8 mouse cellular contexts compared by ENCODE assay signal in genomic region chr6:38434055-38435023, GRCm38 (mm10). TPM values are rescaled to one million over a fixed set of nuclear protein-coding genes. Genes with fewer than 3 reads are reported as not detected.
DNase-seq lines count a peak whose midpoint lies in the region; ATAC-seq and TF ChIP-seq lines count a peak whose summit lies in the region.

No protein-coding gene starts in this region.

- peak overlapping the region; percentile 72 for H3K9ac ChIP-seq in CH12.LX (ENCODE audit: insufficient read depth, low read depth)
- peak overlapping the region; percentile 82 for H3K9ac ChIP-seq in heart, embryonic 15.5 days
- peak overlapping the region; percentile 97 for H3K9ac ChIP-seq in liver, embryonic 12.5 days
- H3K9ac ChIP-seq in stomach, embryonic 15.5 days: peak overlapping the region; percentile 87

- H3K27ac ChIP-seq in CH12.LX (ENCODE audit: insufficient read depth, low read depth): peak overlapping the region; percentile 79
- H3K27ac ChIP-seq in heart, embryonic 15.5 days: peak overlapping the region; percentile 97
- peak overlapping the region; percentile 97 for H3K27ac ChIP-seq in liver, embryonic 12.5 days
- H3K27ac ChIP-seq in stomach, embryonic 15.5 days: peak overlapping the region; percentile 98

- no peaks in the 10 kb centered on the region for H3K9me3 ChIP-seq in CH12.LX (replicated peaks; ENCODE audit: low read length)
- no peaks in the 10 kb centered on the region for H3K9me3 ChIP-seq in heart, embryonic 15.5 days (replicated peaks)
- H3K9me3 ChIP-seq in liver, embryonic 12.5 days (replicated peaks): no peaks in the 10 kb centered on the region
- H3K9me3 ChIP-seq in stomach, embryonic 15.5 days: no peaks in the 10 kb centered on the region

- no peaks in the 10 kb centered on the region for H3K36me3 ChIP-seq in CH12.LX (replicated peaks in 1 of 2; ENCODE audit: control insufficient read depth in 1 of 2, insufficient read depth in 1 of 2, low read length in 1 of 2)
- no peaks in the 10 kb centered on the region for H3K36me3 ChIP-seq in heart, embryonic 15.5 days
- H3K36me3 ChIP-seq in liver, embryonic 12.5 days: no peaks in the 10 kb centered on the region
- no peaks in the 10 kb centered on the region for H3K36me3 ChIP-seq in stomach, embryonic 15.5 days

- H3K4me2 ChIP-seq in CH12.LX (ENCODE audit: insufficient read depth, low read depth, poor library complexity, severe bottlenecking): peak overlapping the region; percentile 95
- peak overlapping the region; percentile 73 for H3K4me2 ChIP-seq in heart, embryonic 15.5 days
- H3K4me2 ChIP-seq in liver, embryonic 12.5 days: peak overlapping the region; percentile 88
- H3K4me2 ChIP-seq in stomach, embryonic 15.5 days: peak overlapping the region; percentile 83

- dilution Hi-C loops in CH12.LX (cut with MboI; ENCODE audit: extremely low pct_ligation_motif_present, extremely low pct_unique_long_range_greater_than_20kb, low sequenced_read_pairs): no loop called here

- no peak for TF ChIP-seq RAD21 in CH12.LX (IDR thresholded peaks at IDR 0.05; ENCODE audit: low read depth, low read length)

- no peaks in the 10 kb centered on the region for H3K27me3 ChIP-seq in CH12.LX (replicated peaks)
- H3K27me3 ChIP-seq in heart, embryonic 15.5 days: no peaks in the 10 kb centered on the region
- no peaks in the 10 kb centered on the region for H3K27me3 ChIP-seq in liver, embryonic 12.5 days (replicated peaks)
- no peaks in the 10 kb centered on the region for H3K27me3 ChIP-seq in stomach, embryonic 15.5 days (replicated peaks)

- peaks cover 0 to 10% of the 10 kb centered on the region in 2 experiments; a peak in 2 of 4 replicates for H3K4me1 ChIP-seq in CH12.LX (ENCODE audit: control insufficient read depth in 1 of 2, insufficient read depth in 2 of 2)
- H3K4me1 ChIP-seq in heart, embryonic 15.5 days (replicated peaks): peaks cover 10% of the 10 kb centered on the region
- peaks cover 28% of the 10 kb centered on the region for H3K4me1 ChIP-seq in liver, embryonic 12.5 days
- H3K4me1 ChIP-seq in stomach, embryonic 15.5 days: 0 out of 2 replicates have a peak, but pooled peaks cover 2% of the 10 kb centered on the region

- peak overlapping the region; percentile 85 to 97 (median 91) for H3K4me3 ChIP-seq in CH12.LX (replicated peaks in 1 of 3; ENCODE audit: low read depth in 2 of 3, low read length in 2 of 3, poor library complexity in 1 of 3)
- H3K4me3 ChIP-seq in heart, embryonic 15.5 days: peak overlapping the region; percentile 82
- H3K4me3 ChIP-seq in liver, embryonic 12.5 days: peak overlapping the region; percentile 99
- H3K4me3 ChIP-seq in stomach, embryonic 15.5 days (replicated peaks): peak overlapping the region; percentile 86

- no peak for TF ChIP-seq CTCF in CH12.LX (conservative IDR thresholded peaks at IDR 0.05 in 1 of 2, IDR thresholded peaks at IDR 0.05 in 1 of 2; ENCODE audit: low read depth in 2 of 2, low read length in 2 of 2)

- ATAC-seq in erythroid progenitor cell, adult 5-6 weeks (replicated peaks; ENCODE audit: low FRiP score, poor library complexity, severe bottlenecking): peak; percentile 52
- ATAC-seq in heart, embryonic 15.5 days (replicated peaks; ENCODE audit: insufficient number of reproducible peaks, insufficient read depth, low FRiP score, low read depth): peak; percentile 71
- ATAC-seq in liver, embryonic 12.5 days: peak; percentile 68
- ATAC-seq in stomach, embryonic 15.5 days (ENCODE audit: insufficient read depth, low FRiP score, low read depth): peak; percentile 51

- no peak for TF ChIP-seq POLR2A in CH12.LX (IDR thresholded peaks at IDR 0.05; ENCODE audit: low read depth, low read length)

- H3K79me2 ChIP-seq in CH12.LX (replicated peaks; ENCODE audit: control insufficient read depth, extremely low read depth, insufficient read depth, poor library complexity, severe bottlenecking): peaks cover 15% of the 10 kb centered on the region; the same call in 1 of the 2 replicates

- WGBS in heart, embryonic 15.5 days: 1% methylated on average over 89 of the region's 118 CpGs
- under 1% methylated on average over 96 of the region's 118 CpGs for WGBS in liver, embryonic 12.5 days (ENCODE audit: insufficient replicate concordance)
- under 1% methylated on average over 84 of the region's 118 CpGs for WGBS in stomach, embryonic 15.5 days

- DNase-seq in CH12.LX (ENCODE audit: extremely low read depth): peak; percentile 54
- peak; percentile 33 for DNase-seq in c-Kit-negative CD71-positive TER-119-positive erythroid progenitor cells, embryonic 14.5 days (ENCODE audit: low read depth, low spot score)
- DNase-seq in kidney, postnatal 25 days: peak; percentile 46 to 75
- DNase-seq in neural tube, embryonic 10.5 days (ENCODE audit: extremely low spot score, low spot score): peak; percentile 71

- in situ Hi-C loops in CH12.LX (cut with MboI; ENCODE audit: low pct_ligation_motif_present, low pct_unique_long_range_greater_than_20kb, low sequenced_read_pairs): no loop called here

- TF ChIP-seq EP300 in CH12.LX (IDR thresholded peaks at IDR 0.05; ENCODE audit: low read length): no peak

TF ChIP-seq in CH12.LX, 34 proteins besides CTCF, POLR2A, EP300 and RAD21:
- TF ChIP-seq BHLHE40 (IDR thresholded peaks at IDR 0.05; ENCODE audit: low read depth, low read length) (no peak), TCF12 (IDR thresholded peaks at IDR 0.05; ENCODE audit: low read depth, low read length) (no peak), SIN3A (IDR thresholded peaks at IDR 0.05; ENCODE audit: low read length) (peak; percentile 73), MAX (IDR thresholded peaks at IDR 0.05; ENCODE audit: low read length) (no peak), CHD1 (IDR thresholded peaks at IDR 0.05; ENCODE audit: low read depth, low read length) (no peak), MEF2A (IDR thresholded peaks at IDR 0.05; ENCODE audit: borderline replicate concordance, low read depth, low read length) (no peak), RCOR1 (conservative IDR thresholded peaks at IDR 0.05; ENCODE audit: low read depth, low read length) (no peak), UBTF (IDR thresholded peaks at IDR 0.05; ENCODE audit: low read depth, low read length) (no peak), POLR2AphosphoS2 (IDR thresholded peaks at IDR 0.05; ENCODE audit: low read depth, low read length) (no peak), ZMIZ1 (IDR thresholded peaks at IDR 0.05; ENCODE audit: low read depth, low read length) (no peak), ETS1 (conservative IDR thresholded peaks at IDR 0.05; ENCODE audit: low read depth, low read length) (no peak), ELF1 (IDR thresholded peaks at IDR 0.05; ENCODE audit: low read depth, low read length) (no peak), USF2 (conservative IDR thresholded peaks at IDR 0.05; ENCODE audit: low read depth, low read length) (no peak), MAZ (IDR thresholded peaks at IDR 0.05; ENCODE audit: low read depth, low read length) (0 out of 2 replicates have a peak, but pooled peaks have one; percentile 13), SMC3 (IDR thresholded peaks at IDR 0.05; ENCODE audit: low read depth, low read length) (no peak), E2F4 (IDR thresholded peaks at IDR 0.05; ENCODE audit: insufficient replicate concordance, low read depth, low read length) (no peak), TBP (conservative IDR thresholded peaks at IDR 0.05; ENCODE audit: low read depth, low read length) (no peak), JUN (IDR thresholded peaks at IDR 0.05; ENCODE audit: insufficient read depth, low read depth, low read length) (no peak), NRF1 (IDR thresholded peaks at IDR 0.05; ENCODE audit: low read depth, low read length) (no peak), USF1 (IDR thresholded peaks at IDR 0.05; ENCODE audit: low read depth, low read length) (no peak), ZNF384 (IDR thresholded peaks at IDR 0.05; ENCODE audit: low read depth, low read length) (peak; percentile 81)

RNA-seq across cellular contexts. Expression of gene Ubn2, which starts 0.6 kb away (rescaled TPM):
- total RNA-seq in CH12.LX (2012; rRNA removed) (4.3 and 4.7 TPM in 2 replicates), CH12.LX (2014; rRNA removed) (4.9 and 5.2 TPM in 2 replicates)
- 6.1 and 7.2 TPM in 2 replicates for polyA plus RNA-seq in CH12.LX (2012; ENCODE audit: insufficient read length, low read depth)
- total RNA-seq in erythroid progenitor cell, adult 5-6 weeks (2015; ENCODE audit: low replicate concordance): 46.5 and 66.3 TPM in 2 replicates
- total RNA-seq in erythroid progenitor cell, adult 5-6 weeks (2017; ENCODE audit: low replicate concordance): 33.1 and 36.6 TPM in 2 replicates
- polyA plus RNA-seq in heart, embryonic 15.5 days (2015; fragmentation: Nextera tagmentation; extraction: Ambion mirVana): 8.4 and 10.7 TPM in 2 replicates
- 9.2 and 10.1 TPM in 2 replicates for polyA plus RNA-seq in liver, embryonic 12.5 days (2016; fragmentation: Nextera tagmentation; extraction: Ambion mirVana)
- 12.1 and 12.7 TPM in 2 replicates for polyA plus RNA-seq in stomach, embryonic 15.5 days (2015; fragmentation: Nextera tagmentation; extraction: Ambion mirVana)

RNA-seq across cellular contexts. Expression of gene Ttc26, which starts 53.1 kb away (rescaled TPM):
- total RNA-seq in CH12.LX (2012; rRNA removed) (1.4 and 1.7 TPM in 2 replicates), CH12.LX (2014; rRNA removed) (1.8 TPM in 2 replicates)
- polyA plus RNA-seq in CH12.LX (2012; ENCODE audit: insufficient read length, low read depth): 2.3 TPM in 2 replicates
- 0.72 TPM in 1 of 2 replicates, not detected in the other for total RNA-seq in erythroid progenitor cell, adult 5-6 weeks (2015; ENCODE audit: low replicate concordance)
- total RNA-seq in erythroid progenitor cell, adult 5-6 weeks (2017; ENCODE audit: low replicate concordance): not detected in 2 replicates
- 2.3 and 3.5 TPM in 2 replicates for polyA plus RNA-seq in heart, embryonic 15.5 days (2015; fragmentation: Nextera tagmentation; extraction: Ambion mirVana)
- 1.5 and 1.6 TPM in 2 replicates for polyA plus RNA-seq in liver, embryonic 12.5 days (2016; fragmentation: Nextera tagmentation; extraction: Ambion mirVana)
- polyA plus RNA-seq in stomach, embryonic 15.5 days (2015; fragmentation: Nextera tagmentation; extraction: Ambion mirVana): 5.8 and 5.9 TPM in 2 replicates

Comparison
In these comparisons a context has a peak if more than half of its experiments do, and no peak if none do; other contexts are left out.
1. Peak in every context shown above with its lines: DNase-seq, ATAC-seq, H3K4me3 ChIP-seq and H3K27ac ChIP-seq.